Mouse (Mus musculus): ENCODE measurements around the gene Pomt1. TPM values are rescaled to one million over a fixed set of nuclear protein-coding genes. Genes with fewer than 3 reads are reported as not detected.

Gene Pomt1
- total RNA-seq, 1 experiment = 36.5 TPM

DNA sequence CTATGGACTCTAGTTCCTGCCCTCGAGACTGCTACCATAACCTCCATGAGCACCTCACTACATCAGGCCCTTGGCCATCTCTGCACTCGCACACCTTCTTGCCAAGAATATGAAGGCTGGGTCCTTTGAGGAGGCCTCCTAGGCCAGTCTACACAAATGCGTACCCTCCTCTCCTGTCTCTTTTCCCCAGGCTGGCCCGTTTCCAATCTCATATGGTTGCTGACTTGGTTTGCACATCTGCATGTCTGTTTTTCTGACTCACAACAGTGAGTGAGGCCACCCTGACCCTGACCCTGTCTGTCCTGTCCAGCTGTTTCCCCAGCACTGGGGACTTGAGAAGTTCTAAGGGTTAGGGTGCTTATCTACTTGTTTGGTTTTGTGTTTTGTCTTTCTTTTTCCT lies 10.4 kb downstream of the Pomt1 start:
- TF ChIP-seq ZC3H11A (IDR thresholded peaks at IDR 0.05; ENCODE audit: borderline replicate concordance, low read depth, low read length) (no peak), HCFC1 (IDR thresholded peaks at IDR 0.05; ENCODE audit: borderline replicate concordance, insufficient read depth, low read length) (no peak), ZNF384 (IDR thresholded peaks at IDR 0.05; ENCODE audit: low read depth, low read length) (no peak), MAFK (IDR thresholded peaks at IDR 0.05; ENCODE audit: insufficient read depth, low read depth, low read length) (no peak), CHD2 (IDR thresholded peaks at IDR 0.05; ENCODE audit: low read depth, low read length) (no peak)
- in situ Hi-C loops (cut with MboI; ENCODE audit: low sequenced_read_pairs in 2 of 2, unreplicated experiment in 2 of 2) = no loop called here
- H3K27ac ChIP-seq (ENCODE audit: insufficient read depth, low read depth, low read length, poor library complexity, severe bottlenecking) = no peak overlapping the region
- H3K4me3 ChIP-seq (ENCODE audit: insufficient read depth in 1 of 2, low read depth in 1 of 2, low read length in 2 of 2, poor library complexity in 1 of 2, severe bottlenecking in 1 of 2) = no peak overlapping the region
- H3K9ac ChIP-seq (ENCODE audit: insufficient read depth, low read depth, low read length, poor library complexity, severe bottlenecking) = no peak overlapping the region
- H3K4me1 ChIP-seq (ENCODE audit: control insufficient read depth in 2 of 2, insufficient read depth in 2 of 2, low read length in 2 of 2, poor library complexity in 1 of 2) = peaks cover 0 to 2% of the 10 kb centered on the region in 2 experiments; a peak in 1 of 4 replicates
- no peak for DNase-seq (ENCODE audit: low read depth, low spot score)
- H3K9me3 ChIP-seq (ENCODE audit: control insufficient read depth, insufficient read depth, low read depth, low read length) = no peaks in the 10 kb centered on the region
- H3K36me3 ChIP-seq (ENCODE audit: control insufficient read depth, insufficient read depth, low read length, poor library complexity, severe bottlenecking) = peaks cover 56% of the 10 kb centered on the region

DNA sequence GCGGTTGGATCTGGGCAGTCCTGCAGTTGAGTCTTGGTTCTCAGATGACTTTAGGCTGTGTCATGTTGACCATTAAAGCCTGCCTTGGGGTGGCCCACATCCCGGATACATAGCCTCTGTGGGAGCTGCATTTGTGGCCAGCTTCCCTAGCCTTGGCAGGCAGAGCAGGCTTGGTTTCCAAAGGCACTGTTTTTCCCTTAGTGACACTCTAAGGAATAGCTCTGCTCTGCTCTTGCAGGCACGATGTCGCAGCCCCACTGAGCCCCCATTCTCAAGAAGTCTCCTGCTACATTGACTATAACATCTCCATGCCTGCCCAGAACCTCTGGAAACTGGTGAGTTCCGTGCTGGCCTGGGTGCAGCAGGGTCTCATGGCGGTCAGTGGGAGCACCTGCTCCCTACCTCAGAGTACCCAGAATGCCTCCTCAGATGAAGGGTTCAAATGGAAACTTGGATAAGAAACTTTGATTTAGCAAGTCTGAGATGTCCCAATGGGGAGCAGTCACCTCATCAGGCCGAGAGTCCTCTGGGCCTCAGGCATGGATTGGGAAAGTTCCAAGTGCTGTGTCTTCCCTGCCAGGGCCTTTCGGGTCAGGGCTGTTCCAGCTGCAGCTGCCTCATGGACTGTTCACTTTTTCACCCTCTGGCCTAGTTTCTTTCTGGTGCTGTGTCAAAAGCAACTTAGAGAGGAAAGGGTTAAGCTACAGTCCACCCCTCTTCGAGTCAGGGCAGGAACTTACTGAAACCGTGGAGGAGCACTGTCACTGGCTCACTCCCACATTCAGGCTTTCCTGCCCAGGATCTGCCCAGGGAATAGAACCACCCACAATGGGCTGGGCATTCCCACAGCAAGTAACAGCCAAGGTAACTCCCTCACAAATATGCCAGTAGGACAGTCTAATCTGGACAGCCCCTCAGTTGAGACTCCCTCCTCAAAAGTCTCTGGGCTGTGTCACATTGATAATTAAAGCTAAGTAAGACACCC lies 12.3 kb downstream of the Pomt1 start:
- no peaks in the 10 kb centered on the region for H3K9me3 ChIP-seq (ENCODE audit: control insufficient read depth, insufficient read depth, low read depth, low read length)
- no peak overlapping the region for H3K4me3 ChIP-seq (ENCODE audit: insufficient read depth in 1 of 2, low read depth in 1 of 2, low read length in 2 of 2, poor library complexity in 1 of 2, severe bottlenecking in 1 of 2)
- in situ Hi-C loops (cut with MboI; ENCODE audit: low sequenced_read_pairs in 2 of 2, unreplicated experiment in 2 of 2) = no loop called here
- H3K9ac ChIP-seq (ENCODE audit: insufficient read depth, low read depth, low read length, poor library complexity, severe bottlenecking) = no peak overlapping the region
- no peak for DNase-seq (ENCODE audit: low read depth, low spot score)
- H3K27ac ChIP-seq (ENCODE audit: insufficient read depth, low read depth, low read length, poor library complexity, severe bottlenecking) = no peak overlapping the region
- H3K4me1 ChIP-seq (ENCODE audit: control insufficient read depth in 2 of 2, insufficient read depth in 2 of 2, low read length in 2 of 2, poor library complexity in 1 of 2) = peaks cover 0 to 4% of the 10 kb centered on the region in 2 experiments; a peak in 1 of 4 replicates
- peaks cover 63% of the 10 kb centered on the region for H3K36me3 ChIP-seq (ENCODE audit: control insufficient read depth, insufficient read depth, low read length, poor library complexity, severe bottlenecking)
- TF ChIP-seq ZC3H11A (IDR thresholded peaks at IDR 0.05; ENCODE audit: borderline replicate concordance, low read depth, low read length) (no peak), ZNF384 (IDR thresholded peaks at IDR 0.05; ENCODE audit: low read depth, low read length) (no peak), HCFC1 (IDR thresholded peaks at IDR 0.05; ENCODE audit: borderline replicate concordance, insufficient read depth, low read length) (no peak), CHD2 (IDR thresholded peaks at IDR 0.05; ENCODE audit: low read depth, low read length) (no peak), MAFK (IDR thresholded peaks at IDR 0.05; ENCODE audit: insufficient read depth, low read depth, low read length) (no peak)

DNA sequence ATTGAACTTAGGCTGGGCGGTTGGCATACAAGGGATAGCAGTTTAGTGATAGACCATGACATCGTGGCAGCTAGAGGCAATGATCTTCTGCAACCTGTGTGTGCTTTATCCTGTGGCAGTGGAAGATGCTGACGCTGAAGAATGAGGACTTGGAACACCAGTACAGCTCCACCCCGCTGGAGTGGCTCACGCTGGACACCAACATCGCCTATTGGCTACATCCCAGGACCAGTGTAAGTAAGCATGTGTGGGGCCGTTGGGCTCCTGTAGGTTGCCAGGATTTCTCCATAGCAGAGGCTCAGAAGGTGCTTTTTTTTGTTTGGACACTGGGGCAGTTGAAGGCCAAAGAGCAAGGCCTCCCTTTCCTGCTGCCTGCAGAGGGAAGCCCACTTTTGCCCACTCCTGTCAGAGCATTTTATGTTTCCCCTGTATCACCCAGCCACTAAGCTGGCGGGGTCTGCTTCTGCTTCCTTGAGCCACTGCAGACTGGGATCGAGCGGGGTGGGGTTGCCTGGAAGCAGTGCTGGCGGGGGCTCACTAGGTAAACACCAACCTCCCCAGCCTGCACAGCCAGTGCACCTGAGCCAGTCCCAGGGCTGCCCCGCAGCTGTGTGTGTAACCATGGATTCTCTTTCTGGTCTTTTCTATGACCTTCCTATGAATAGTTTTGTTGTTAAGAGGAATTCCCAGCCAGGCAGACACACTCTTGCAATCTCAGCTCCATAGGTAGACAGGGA lies 15.6 kb downstream of the Pomt1 start:
- no peak overlapping the region for H3K27ac ChIP-seq (ENCODE audit: insufficient read depth, low read depth, low read length, poor library complexity, severe bottlenecking)
- H3K9ac ChIP-seq (ENCODE audit: insufficient read depth, low read depth, low read length, poor library complexity, severe bottlenecking) = no peak overlapping the region
- DNase-seq (ENCODE audit: low read depth, low spot score) = no peak
- peaks cover 60% of the 10 kb centered on the region for H3K36me3 ChIP-seq (ENCODE audit: control insufficient read depth, insufficient read depth, low read length, poor library complexity, severe bottlenecking)
- no peaks in the 10 kb centered on the region for H3K9me3 ChIP-seq (ENCODE audit: control insufficient read depth, insufficient read depth, low read depth, low read length)
- TF ChIP-seq CHD2 (IDR thresholded peaks at IDR 0.05; ENCODE audit: low read depth, low read length) = no peak
- in situ Hi-C loops (cut with MboI; ENCODE audit: low sequenced_read_pairs in 2 of 2, unreplicated experiment in 2 of 2) = no loop called here
- no peak overlapping the region for H3K4me3 ChIP-seq (ENCODE audit: insufficient read depth in 1 of 2, low read depth in 1 of 2, low read length in 2 of 2, poor library complexity in 1 of 2, severe bottlenecking in 1 of 2)
- peaks cover 0 to 4% of the 10 kb centered on the region in 2 experiments; a peak in 1 of 4 replicates for H3K4me1 ChIP-seq (ENCODE audit: control insufficient read depth in 2 of 2, insufficient read depth in 2 of 2, low read length in 2 of 2, poor library complexity in 1 of 2)

DNA sequence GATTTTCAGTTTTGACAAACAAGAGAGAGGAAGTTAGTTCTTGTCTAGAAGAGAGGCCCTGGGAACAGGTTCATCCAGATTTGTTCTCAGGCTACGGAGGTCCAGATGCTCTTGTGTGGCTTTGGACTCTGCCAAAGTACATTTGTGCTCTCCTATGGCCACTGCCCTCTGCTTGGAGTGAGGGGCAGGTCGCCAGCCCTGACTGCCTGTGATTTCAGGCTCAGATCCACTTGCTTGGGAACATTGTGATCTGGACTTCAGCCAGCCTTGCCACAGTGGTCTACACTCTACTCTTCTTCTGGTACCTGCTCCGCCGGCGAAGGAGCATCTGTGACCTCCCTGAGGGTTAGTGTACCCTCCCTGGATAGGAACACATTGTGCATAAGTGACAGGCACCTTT lies 16.3 kb downstream of the Pomt1 start:
- Histone ChIP-seq H3K4me3 (ENCODE audit: insufficient read depth in 1 of 2, low read depth in 1 of 2, low read length in 2 of 2, poor library complexity in 1 of 2, severe bottlenecking in 1 of 2) (no peak overlapping the region), H3K27ac (ENCODE audit: insufficient read depth, low read depth, low read length, poor library complexity, severe bottlenecking) (no peak overlapping the region), H3K9ac (ENCODE audit: insufficient read depth, low read depth, low read length, poor library complexity, severe bottlenecking) (no peak overlapping the region), H3K9me3 (ENCODE audit: control insufficient read depth, insufficient read depth, low read depth, low read length) (no peaks in the 10 kb centered on the region), H3K4me1 (ENCODE audit: control insufficient read depth in 2 of 2, insufficient read depth in 2 of 2, low read length in 2 of 2, poor library complexity in 1 of 2) (peaks cover 0 to 4% of the 10 kb centered on the region in 2 experiments; a peak in 1 of 4 replicates), H3K36me3 (ENCODE audit: control insufficient read depth, insufficient read depth, low read length, poor library complexity, severe bottlenecking) (peaks cover 59% of the 10 kb centered on the region)
- no peak for TF ChIP-seq ZC3H11A (IDR thresholded peaks at IDR 0.05; ENCODE audit: borderline replicate concordance, low read depth, low read length)
- no peak for TF ChIP-seq MAFK (IDR thresholded peaks at IDR 0.05; ENCODE audit: insufficient read depth, low read depth, low read length)
- no peak for TF ChIP-seq ZNF384 (IDR thresholded peaks at IDR 0.05; ENCODE audit: low read depth, low read length)
- no peak for TF ChIP-seq HCFC1 (IDR thresholded peaks at IDR 0.05; ENCODE audit: borderline replicate concordance, insufficient read depth, low read length)
- no peak for TF ChIP-seq CHD2 (IDR thresholded peaks at IDR 0.05; ENCODE audit: low read depth, low read length)
- in situ Hi-C loops (cut with MboI; ENCODE audit: low sequenced_read_pairs in 2 of 2, unreplicated experiment in 2 of 2) = no loop called here
- no peak for DNase-seq (ENCODE audit: low read depth, low spot score)
